Mouse (Mus musculus): ENCODE results near the gene 6430548M08Rik. TPM values are rescaled to one million over a fixed set of nuclear protein-coding genes. Genes with fewer than 3 reads are reported as not detected.

6430548M08Rik gene
- total RNA-seq, 2 experiments from 2014 or later = 3.6 to 9.0 TPM

DNA sequence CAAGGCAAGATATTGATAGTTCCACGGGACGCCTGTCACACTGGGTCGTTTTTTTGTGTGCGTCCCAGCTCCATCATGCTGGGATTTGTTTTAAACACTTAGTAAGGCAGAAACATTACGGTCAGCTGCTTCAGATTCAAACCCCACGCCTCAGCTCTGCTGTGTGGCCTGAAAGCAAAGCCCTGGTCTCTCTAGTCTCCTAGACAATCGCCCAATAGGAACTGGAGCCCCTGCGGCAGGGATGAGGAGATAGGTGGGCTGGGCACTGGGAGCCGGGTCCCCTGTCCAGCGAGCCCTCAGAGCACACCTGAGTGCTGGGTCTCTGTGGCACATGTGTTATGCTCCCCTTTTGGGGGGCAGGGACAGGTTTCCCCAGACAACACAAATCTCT is 64.2 kb downstream of the 6430548M08Rik start:
- ATAC-seq (replicated peaks; ENCODE audit: poor library complexity, severe bottlenecking) = no peak

DNA sequence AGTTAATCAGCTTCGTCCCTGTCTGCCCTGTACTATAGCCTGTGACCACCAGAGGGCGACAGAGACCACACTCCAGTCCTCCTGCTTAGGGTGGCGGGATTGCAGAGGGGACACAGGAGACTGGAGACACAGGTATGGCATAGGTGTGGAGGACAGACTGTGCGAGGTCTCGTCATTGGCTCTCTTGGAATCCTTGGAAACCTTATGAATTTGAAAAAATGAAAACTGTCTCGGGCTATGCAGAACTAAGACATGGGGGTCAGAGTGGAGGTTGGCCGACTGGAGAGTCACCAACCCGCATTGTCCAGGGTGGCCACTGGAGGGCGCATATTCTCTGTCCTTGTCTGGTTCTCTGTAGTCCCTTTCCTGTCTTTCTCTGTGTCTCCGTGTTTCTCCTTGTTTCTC is 65.1 kb downstream of the 6430548M08Rik start:
- peak; percentile 71 for ATAC-seq (replicated peaks; ENCODE audit: poor library complexity, severe bottlenecking)

DNA sequence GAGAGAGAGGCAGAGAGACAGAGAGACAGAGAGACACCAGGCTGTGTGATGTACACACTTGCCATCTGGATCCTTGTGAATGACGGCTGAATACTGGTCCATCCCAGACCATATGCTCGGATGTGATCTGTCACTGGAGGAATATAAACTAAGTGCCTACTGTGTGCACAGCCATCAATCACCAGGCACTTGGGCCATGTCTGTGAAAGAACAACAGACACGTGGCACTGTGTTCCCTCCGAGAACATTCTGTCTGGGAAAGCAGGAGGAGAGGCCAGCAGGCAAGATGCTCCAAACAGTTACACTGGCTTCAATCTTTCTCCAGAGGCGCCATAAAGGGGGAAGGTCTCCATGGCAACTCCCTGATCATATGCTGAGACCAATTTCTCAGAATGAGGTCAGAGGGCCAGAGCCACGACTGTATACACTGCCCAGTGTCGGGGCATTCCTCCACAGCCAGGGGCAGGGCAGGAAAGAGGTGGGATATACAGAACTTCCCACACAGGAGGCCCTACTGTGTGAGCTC is 66.6 kb downstream of the 6430548M08Rik start:
- ATAC-seq (replicated peaks; ENCODE audit: poor library complexity, severe bottlenecking) = no peak

DNA sequence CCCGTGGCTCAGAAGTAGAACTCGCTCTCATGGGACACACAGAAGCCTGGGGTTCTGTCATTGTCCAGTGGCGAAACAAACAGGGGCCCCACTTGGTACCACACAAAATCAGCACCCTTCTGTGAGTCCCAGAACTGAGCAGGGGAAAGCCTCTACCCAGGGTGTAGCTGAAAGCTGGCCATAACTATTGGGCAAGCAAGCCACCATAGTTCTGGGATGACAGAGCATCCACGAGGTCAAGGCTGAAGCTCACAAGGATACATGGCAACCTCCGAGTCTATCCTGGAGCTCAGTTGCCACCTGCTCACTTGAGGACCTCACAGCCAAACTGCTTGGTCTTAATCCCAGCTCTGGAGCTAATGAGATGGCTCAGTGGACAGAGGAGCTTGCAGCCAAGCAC is 67.3 kb downstream of the 6430548M08Rik start:
- ATAC-seq (replicated peaks; ENCODE audit: poor library complexity, severe bottlenecking) = no peak

DNA sequence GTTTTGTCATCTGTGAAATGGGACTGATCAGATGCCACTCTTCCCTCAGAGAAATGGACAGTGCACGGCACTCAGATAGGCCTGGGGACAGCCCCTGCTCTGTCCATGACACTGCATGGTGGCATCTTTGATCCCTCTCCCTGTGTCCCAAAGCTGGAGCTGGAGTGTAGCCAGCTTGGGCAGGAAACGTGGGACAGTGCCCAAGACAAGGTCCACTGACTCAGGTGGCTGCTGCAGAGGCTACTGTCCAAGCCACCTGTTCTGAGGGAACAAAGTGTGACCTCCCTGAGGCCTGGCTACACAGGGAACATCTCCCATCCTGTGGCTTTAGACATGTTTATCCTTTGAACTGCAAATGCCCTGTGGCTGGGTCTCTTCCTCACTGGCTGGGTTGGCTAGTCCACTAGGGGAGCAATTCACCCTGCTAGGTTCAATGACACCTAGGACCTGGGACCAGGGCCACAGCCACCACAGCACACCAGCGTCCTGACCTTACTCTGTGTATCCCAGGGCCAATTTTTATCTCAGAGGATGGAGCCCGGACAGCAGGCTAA is 68.0 kb downstream of the 6430548M08Rik start:
- no peak for ATAC-seq (replicated peaks; ENCODE audit: poor library complexity, severe bottlenecking)

DNA sequence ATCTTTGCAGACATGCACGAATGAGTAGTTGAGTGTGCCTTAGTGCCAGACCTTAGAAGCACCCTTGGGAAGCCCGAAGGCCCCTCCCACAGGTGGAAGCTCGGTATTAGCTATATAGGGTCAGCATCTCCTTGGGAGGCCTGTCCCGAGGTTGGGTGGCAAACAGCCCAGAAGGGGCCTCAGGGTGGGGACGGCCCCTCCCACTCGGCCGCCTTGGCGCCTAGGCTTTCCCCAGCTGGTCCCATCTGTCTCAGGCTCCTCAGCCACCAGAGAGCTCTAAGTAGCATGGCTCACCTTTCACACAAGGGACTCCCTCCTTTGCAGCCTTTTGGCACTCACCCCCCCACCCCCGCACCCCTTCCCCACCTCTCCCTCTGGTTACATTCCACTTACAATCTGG is 70.4 kb downstream of the 6430548M08Rik start:
- no peak for ATAC-seq (replicated peaks; ENCODE audit: poor library complexity, severe bottlenecking)

DNA sequence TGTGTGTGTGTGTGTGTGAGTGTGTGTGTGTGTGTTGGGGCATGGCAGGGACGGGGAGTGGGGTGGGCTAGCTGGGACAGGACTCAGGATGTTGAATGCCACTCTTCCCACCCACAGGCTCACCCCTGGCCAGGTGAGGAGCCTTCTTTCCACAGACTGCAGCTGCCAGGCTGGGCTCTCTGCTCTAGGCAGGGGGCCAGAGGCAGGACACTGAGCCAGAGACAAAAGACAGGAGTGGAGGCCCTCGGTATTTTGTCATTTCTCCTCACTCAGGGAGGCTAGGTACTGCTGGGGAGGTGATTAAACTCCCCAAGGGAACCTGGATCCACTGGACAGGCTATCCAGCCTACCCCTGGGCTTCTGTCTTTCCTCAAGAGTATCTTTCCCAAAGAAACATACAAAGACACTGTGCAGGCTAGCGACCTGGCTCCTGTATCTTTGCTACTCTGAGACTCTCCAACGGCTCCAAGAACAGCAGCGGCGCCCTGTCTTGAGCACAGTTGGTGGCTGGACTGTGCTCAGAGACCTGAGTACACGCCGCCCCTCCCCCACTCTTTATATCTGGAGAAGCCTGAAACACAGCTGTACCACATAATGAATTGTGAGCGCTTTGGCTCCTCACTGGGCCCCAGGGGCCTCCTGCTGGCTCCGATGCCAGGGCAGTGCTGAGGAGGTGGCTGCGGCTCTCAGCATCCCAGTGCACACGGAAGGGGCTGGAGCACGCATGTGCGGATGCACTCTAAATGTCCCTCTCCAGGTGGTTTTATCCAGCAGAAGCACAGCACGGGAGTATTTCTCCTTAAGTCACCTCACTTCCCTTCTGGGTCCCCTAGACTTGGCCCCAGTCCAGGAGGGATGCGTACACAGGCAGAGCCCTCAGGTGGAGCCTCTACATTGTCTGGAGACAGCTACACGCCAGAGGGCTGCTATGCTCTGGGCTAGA is 71.2 kb downstream of the 6430548M08Rik start:
- no peak for ATAC-seq (replicated peaks; ENCODE audit: poor library complexity, severe bottlenecking)

DNA sequence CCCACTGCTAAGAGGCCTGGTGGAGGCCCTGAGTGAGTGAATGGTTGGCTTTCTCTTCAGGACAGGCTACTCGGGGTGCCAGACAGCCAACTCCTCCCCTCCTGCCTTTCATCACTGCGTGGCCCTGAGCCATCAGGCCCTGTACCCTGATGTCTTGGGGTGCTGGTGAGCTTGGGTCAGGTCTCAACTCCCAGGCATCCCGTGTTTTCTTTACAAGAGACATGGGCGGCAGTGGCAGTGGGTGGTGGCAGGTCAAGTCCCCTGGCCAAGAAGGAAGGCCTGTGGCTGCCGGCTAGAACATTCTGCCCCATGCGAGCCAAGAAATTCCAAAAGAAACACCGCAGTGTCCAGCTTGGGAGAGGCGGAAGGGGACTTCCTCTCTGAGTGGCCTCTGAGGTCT is 72.5 kb downstream of the 6430548M08Rik start:
- ATAC-seq (replicated peaks; ENCODE audit: poor library complexity, severe bottlenecking) = no peak

DNA sequence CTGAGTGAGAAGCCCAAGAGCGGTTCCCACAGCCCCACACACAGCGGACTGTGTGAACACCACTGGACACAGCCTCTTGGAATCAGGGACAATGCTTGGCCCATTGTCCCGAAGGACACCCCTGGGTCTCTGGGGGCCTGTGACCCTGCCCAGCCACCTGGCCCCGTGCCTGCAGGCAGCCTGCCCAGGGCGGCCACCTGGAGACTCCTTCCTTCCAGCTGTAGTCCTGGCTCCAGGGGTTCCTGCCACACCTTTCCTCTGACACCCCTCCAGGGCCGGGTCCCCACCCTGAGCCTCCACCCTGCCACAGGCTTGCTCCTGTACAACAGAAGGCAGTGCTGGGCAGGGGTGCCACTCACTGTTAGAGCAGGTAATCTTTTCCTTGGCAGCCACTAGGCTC is 74.6 kb downstream of the 6430548M08Rik start:
- no peak for ATAC-seq (replicated peaks; ENCODE audit: poor library complexity, severe bottlenecking)

DNA sequence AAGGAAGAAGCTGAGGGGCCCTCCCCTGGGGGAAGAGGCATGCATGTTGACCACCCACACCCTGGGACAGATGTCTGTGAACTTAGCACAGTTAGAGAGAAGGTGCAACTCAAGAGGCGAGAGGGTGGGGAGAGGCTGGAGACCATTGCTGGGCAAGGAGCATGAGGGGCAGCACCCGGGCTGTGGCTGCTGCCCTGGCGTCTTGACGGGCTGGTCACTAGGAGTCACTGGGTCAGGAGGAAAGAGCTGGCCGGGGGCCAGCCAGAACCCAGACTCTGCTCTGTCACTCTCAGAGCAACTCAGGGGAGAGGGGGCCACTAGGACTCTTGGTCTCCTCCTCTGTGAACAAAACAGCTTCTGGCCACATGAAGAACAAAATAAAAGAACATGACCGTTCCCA is 75.5 kb downstream of the 6430548M08Rik start:
- ATAC-seq (replicated peaks; ENCODE audit: poor library complexity, severe bottlenecking) = no peak

DNA sequence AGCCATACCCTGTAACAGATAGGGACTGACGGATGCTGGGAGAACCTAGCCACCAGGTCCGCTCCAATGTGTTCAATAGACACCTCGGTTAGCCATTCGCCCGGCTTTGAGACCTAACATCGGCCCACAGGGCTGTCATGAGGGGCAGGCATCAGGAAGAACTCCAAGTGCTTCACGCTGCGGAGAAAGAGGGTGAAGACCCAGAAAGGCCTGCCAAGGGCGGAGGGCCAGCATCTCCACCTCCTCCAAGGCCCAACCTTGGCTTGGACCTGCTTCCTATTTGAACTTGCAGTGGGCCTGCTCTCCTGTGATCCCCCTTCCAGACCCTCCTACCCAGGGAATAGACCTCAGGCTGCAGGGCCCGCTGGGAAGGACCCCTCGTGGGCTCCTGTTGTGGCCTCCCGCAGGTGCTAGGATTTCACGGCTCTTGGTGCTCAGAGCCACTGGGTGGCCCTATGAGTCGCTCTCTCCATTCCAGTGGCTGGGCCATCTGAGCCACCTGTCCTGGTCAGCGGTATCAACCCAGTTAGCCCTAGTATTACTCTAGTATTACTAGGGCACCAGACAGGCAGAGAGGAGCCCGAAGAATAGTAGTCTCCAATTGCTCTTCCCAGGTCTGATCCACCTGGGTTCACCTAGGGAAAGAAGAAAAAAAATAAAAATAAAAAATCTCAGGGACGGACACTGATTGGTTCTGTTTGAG is 76.3 kb downstream of the 6430548M08Rik start:
- ATAC-seq (replicated peaks; ENCODE audit: poor library complexity, severe bottlenecking) = no peak

DNA sequence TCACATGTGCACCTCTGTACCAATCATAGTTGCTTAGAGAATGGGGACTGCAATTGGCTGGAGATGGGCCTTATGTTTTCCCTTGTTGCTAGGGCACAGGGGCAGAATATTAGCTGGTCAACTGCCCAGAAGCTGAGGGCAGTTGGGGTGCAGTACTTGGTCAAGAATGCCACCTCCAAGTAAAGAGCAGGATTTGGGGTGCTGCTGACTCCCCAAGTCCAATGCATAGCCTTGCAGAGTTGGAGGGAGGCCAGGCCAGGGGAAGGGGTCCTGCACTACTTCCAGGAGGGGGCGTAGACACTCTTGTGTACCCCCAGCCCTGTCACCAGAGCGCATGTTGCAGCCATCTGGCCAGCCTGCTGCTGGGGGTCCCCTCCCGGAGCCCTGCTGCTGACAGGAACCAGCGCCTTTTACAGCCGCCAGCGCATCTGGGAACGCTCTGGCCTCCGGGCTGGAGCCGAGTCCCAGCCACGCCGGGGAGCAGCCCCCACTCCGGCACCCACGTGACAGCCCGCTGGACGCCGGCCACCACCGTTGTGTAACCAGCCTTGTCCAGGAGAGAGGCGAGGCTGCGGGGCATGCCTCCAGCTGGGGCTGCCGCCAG is 77.0 kb downstream of the 6430548M08Rik start:
- ATAC-seq (replicated peaks; ENCODE audit: poor library complexity, severe bottlenecking) = peak; percentile 70

DNA sequence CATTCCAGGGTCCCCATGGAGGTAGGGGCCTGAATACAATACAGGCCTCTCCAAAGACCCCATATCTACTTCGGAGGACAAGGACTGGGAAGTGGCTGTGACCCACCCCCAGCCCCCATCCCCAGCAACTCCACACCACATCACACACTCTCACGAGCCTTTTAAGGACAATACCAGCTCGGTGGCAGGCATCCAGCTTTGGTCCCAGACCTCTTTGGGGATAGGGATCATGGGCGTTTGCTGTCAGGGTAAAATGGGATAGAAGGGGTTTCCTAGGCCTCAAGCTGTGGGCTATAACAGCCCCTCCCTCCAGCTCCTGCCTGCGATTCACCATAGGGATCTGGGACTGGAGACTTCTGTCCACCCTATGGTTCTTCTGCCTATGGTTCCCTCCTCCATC is 77.7 kb downstream of the 6430548M08Rik start:
- no peak for ATAC-seq (replicated peaks; ENCODE audit: poor library complexity, severe bottlenecking)

DNA sequence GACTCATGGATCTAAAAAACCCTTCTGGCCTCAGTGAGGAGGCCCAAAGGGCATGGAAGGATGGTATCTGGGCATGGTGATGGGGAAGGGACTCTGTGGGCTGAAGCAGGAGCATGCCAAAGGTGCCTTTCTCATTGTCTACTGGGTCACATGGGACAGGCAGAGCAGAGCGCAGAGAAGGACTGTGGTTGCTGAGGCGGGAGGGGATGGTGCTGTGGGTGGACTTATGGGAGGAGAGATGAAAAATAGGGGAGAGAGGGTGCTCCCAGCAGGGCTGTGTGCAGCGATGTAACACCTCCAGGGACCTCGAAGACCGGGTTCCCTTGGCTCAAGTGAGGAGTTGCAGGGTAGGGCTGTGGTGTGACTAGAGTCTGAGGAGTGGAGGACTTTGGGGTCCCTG is 78.2 kb downstream of the 6430548M08Rik start:
- ATAC-seq (replicated peaks; ENCODE audit: poor library complexity, severe bottlenecking) = no peak

DNA sequence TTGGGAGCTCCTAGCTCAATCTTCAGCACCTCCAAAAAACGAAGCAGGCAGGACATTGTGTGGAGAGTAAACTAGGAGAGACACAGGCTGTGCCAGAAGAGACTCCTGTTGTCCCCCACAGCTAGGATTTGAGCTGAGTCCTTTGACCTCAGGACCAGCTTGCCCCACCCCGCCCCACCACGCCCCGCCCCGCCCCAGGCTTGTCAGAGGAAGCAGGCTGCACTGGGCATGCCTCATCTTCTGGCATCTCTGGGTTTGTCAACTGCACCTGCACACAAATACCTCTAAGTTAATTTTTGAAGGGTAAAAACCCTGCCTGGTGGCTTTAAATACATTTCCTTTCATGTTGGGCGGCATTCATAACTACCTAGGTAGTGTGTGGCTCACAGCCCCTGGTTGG is 87.4 kb downstream of the 6430548M08Rik start:
- ATAC-seq (replicated peaks; ENCODE audit: poor library complexity, severe bottlenecking) = no peak

DNA sequence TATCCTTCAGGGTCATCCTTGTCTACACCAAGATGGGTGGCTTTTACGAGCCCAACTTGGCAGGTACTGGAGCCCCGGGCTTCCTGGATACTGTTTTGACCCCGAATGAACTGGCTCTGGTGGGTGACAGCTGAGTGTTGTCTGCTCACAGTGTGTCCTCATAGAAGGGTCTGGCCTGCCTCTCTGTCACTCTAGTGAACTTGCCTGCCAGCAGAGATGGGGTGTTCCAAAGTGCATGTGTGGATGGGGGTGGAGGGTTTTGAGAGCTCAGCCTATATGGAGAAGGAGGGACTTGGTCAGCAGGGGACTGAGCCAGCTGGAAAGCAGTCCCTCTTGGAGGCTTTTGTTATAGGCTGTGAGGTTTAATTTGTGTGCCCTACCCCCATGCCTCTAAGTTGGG is 88.6 kb downstream of the 6430548M08Rik start:
- ATAC-seq (replicated peaks; ENCODE audit: poor library complexity, severe bottlenecking) = no peak

DNA sequence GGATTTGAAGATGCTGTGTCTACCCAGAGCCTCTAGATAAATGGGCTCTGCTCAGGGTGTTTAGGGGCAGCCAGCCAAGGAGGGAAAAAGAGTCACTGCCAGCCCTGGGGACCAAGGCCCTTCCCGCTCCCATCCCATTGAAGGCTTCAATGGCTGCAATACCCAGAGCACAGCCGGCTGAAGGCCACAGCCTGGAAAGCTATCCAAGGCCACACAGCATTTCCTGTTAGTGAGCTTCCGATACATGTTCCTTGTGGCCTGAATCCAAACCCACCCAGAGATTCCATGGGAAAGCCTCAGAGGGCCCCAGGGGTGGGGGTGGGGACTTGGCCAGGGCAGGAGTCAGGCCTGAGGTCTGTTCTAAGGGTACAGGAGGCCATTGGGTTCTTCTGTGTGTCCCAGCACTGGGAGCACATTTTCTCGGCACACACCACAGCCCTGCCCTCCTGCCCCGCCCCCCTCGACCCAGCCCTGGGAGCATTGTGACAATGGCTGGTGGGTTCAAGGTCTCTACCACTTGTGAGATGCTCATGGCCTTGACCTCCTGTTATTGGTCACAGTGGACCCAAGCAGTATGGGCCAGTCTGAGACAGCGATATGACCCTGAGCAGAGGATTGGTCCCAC is 90.9 kb downstream of the 6430548M08Rik start:
- ATAC-seq (replicated peaks; ENCODE audit: poor library complexity, severe bottlenecking) = no peak

DNA sequence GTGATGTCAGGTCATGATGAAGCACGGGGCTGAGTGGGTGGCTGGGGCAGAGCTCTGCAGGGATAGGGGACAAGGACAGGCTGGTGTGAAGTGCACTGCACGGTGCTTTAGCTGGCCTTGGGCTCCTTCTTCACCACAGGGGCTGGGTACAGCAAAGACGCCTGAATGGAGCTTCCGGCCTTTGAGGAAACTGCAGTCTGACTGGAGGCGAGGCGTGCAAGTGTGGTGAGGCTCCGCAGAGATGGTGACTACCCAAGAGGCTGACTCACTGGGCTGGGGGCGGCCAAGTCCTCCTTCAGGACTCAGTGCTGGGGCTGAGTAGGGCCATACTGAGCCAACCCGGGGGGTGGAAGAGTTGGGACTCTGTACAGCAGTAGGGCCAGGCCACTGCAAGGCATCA is 92.0 kb downstream of the 6430548M08Rik start:
- peak; percentile 33 for ATAC-seq (replicated peaks; ENCODE audit: poor library complexity, severe bottlenecking)

DNA sequence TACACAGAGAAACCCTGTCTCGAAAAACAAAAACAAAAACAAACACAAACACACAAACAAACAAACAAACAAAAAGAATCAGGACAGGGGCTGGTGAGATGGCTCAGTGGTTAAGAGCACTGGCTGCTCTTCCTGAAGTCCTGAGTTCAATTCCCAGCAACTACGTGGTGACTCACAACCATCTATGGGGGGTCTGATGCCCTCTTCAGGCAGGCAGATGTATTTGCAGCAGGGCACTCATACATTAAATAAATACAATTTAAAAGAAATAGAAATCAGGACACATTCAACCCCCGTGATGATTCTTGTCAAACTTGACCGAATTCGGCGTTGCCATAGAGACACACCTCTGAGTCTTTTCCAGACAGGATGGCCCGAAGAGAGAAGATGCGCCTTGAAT is 93.4 kb downstream of the 6430548M08Rik start:
- no peak for ATAC-seq (replicated peaks; ENCODE audit: poor library complexity, severe bottlenecking)

DNA sequence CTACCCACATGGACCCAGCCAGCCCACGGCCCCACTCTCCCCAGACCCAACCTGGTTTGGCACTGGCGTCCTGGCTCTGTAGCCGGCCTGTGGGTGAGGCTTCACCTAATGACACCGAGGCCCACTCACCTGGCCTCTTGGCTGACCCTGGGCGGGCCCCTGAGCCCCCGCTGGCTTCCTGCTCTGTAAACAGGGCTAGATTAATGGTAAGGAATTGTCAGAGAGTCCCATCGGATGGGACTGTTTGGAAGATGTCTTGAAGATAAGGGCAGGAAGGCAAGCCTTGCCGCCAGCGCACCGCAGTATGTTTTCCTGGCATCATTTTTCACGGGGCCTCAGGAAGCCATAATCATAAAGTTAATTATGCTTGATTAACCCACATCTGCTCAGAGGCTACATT is 94.2 kb downstream of the 6430548M08Rik start:
- ATAC-seq (replicated peaks; ENCODE audit: poor library complexity, severe bottlenecking) = no peak

Measured in granulocyte monocyte progenitor cell, adult 5-6 weeks (primary cell).